Mouse (Mus musculus) midbrain, embryonic 15.5 days (tissue): ENCODE data around the gene Prkra. TPM values are rescaled to one million over a fixed set of nuclear protein-coding genes. Genes with fewer than 3 reads are reported as not detected.

Experiments
- ATAC-seq: fragments of 200-750 bp; cut with Nextera tagmentation; replicated peaks from 2 replicates; pipeline ENCODE4 v1.8.0; 2017; ENCODE audit warnings: moderate TSS enrichment
- H3K27ac ChIP-seq: fragments of 300-500 bp; sonication (generic); 2 replicates; pipeline ENCODE4 v1.5.1; 2015; ENCODE audit warnings: mild to moderate bottlenecking, inconsistent platforms
- H3K27me3 ChIP-seq: fragments of 300-500 bp; sonication (generic); replicated peaks from 2 replicates; pipeline ENCODE4 v1.6.1; 2015; ENCODE audit warnings: inconsistent platforms
- H3K36me3 ChIP-seq: fragments of 300-500 bp; sonication (generic); replicated peaks from 2 replicates; pipeline ENCODE4 v1.6.1; 2015; ENCODE audit warnings: inconsistent platforms
- H3K4me1 ChIP-seq: fragments of 300-500 bp; sonication (generic); 2 replicates; pipeline ENCODE4 v1.6.1; 2015; ENCODE audit warnings: inconsistent platforms
- H3K4me2 ChIP-seq: fragments of 300-500 bp; sonication (generic); 2 replicates; pipeline ENCODE4 v1.6.1; 2015; ENCODE audit warnings: inconsistent platforms, mild to moderate bottlenecking, moderate library complexity
- H3K4me3 ChIP-seq: fragments of 300-500 bp; sonication (generic); 2 replicates; pipeline ENCODE4 v1.5.1; 2015; ENCODE audit warnings: mild to moderate bottlenecking, inconsistent platforms
- H3K9ac ChIP-seq: fragments of 300-500 bp; sonication (generic); 2 replicates; pipeline ENCODE4 v1.6.1; 2015; ENCODE audit warnings: mild to moderate bottlenecking, inconsistent platforms
- H3K9me3 ChIP-seq: fragments of 300-500 bp; sonication (generic); 2 replicates; pipeline ENCODE4 v1.6.1; 2016; ENCODE audit warnings: inconsistent platforms
- WGBS: fragments of 180-500 bp; shearing (Covaris S2); methylation state at CpG from one replicate; pipeline ENCODE4 v1.1.7; 2015; ENCODE audit warnings: mixed read lengths; 5-methylcytosine and 5-hydroxymethylcytosine counted together
- polyA plus RNA-seq: library from polyadenylated mRNA; unstranded; fragments of >200 nt; fragmentation: Nextera tagmentation; extraction: Ambion mirVana; gene quantifications from 2 replicates; pipeline ENCODE4 v1.2.1, GENCODE M21; 2015

The Prkra gene
- polyA plus RNA-seq, 1 experiment from 2014 or later = 108 TPM

DNA sequence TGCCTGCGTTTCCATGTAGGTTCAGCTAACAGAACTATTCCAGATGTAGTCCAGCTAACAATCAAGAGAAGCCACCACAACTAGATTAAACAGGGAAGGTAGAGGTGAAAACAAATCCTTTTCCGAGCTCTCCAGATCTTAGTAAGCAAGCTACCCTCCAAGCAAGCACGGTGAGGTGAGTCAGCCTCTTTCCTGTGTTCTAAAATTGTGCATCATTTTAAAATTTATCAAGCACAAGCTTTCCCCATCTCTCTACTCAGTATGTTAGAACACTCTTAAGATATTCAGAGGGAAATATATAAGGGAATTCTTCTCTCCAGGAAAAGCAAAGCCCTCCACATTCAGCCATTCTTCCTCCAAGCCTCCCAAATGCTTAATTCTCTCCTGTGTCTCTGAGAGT is 41.1 kb downstream of the Prkra start:
- H3K36me3 ChIP-seq = no peaks in the 10 kb centered on the region
- WGBS = 86% methylated on average over 3 of the region's 3 CpGs
- H3K9me3 ChIP-seq = no peaks in the 10 kb centered on the region
- H3K27me3 ChIP-seq = no peaks in the 10 kb centered on the region
- no peak overlapping the region for H3K9ac ChIP-seq
- H3K4me1 ChIP-seq = no peaks in the 10 kb centered on the region
- H3K27ac ChIP-seq = no peak overlapping the region
- no peak overlapping the region for H3K4me2 ChIP-seq
- H3K4me3 ChIP-seq = no peak overlapping the region
- no peak for ATAC-seq

GRCm38 (mm10) chr2:76602256-76602655 is 45.6 kb downstream of the Prkra start:
- H3K4me1 ChIP-seq = no peaks in the 10 kb centered on the region
- WGBS = 96% methylated on average over 1 of the region's 1 CpGs

GRCm38 (mm10) chr2:76599214-76599613 is 48.6 kb downstream of the Prkra start:
- Histone ChIP-seq H3K9me3 (no peaks in the 10 kb centered on the region), H3K27ac (no peak overlapping the region), H3K9ac (no peak overlapping the region), H3K36me3 (peaks cover 6% of the 10 kb centered on the region; the same call in 1 of the 2 replicates), H3K4me1 (no peaks in the 10 kb centered on the region), H3K4me3 (no peak overlapping the region), H3K4me2 (no peak overlapping the region), H3K27me3 (no peaks in the 10 kb centered on the region)
- 78% methylated on average over 5 of the region's 5 CpGs for WGBS
- ATAC-seq = no peak

More at GRCm38 (mm10) chr2:76602256-76602655, 45.6 kb downstream of the Prkra start:
- Histone ChIP-seq H3K4me2 (no peak overlapping the region), H3K4me3 (no peak overlapping the region), H3K9me3 (no peaks in the 10 kb centered on the region), H3K27ac (no peak overlapping the region), H3K9ac (no peak overlapping the region), H3K36me3 (no peaks in the 10 kb centered on the region), H3K27me3 (no peaks in the 10 kb centered on the region)
- ATAC-seq = no peak

- H3K27ac ChIP-seq = no peak overlapping the region
- no peaks in the 10 kb centered on the region for H3K9me3 ChIP-seq
- H3K27me3 ChIP-seq = no peaks in the 10 kb centered on the region
- peaks cover 6% of the 10 kb centered on the region; the same call in 1 of the 2 replicates for H3K36me3 ChIP-seq
- H3K9ac ChIP-seq = no peak overlapping the region
- H3K4me1 ChIP-seq = no peaks in the 10 kb centered on the region
- ATAC-seq = no peak
- no peak overlapping the region for H3K4me3 ChIP-seq
- 88% methylated on average over 11 of the region's 11 CpGs for WGBS
- no peak overlapping the region for H3K4me2 ChIP-seq
Measured at GRCm38 (mm10) chr2:76597521-76597920, 50.3 kb downstream of the Prkra start.

- Histone ChIP-seq H3K27ac (no peak overlapping the region), H3K9me3 (no peaks in the 10 kb centered on the region), H3K4me2 (no peak overlapping the region), H3K27me3 (no peaks in the 10 kb centered on the region), H3K4me3 (no peak overlapping the region), H3K9ac (no peak overlapping the region), H3K36me3 (peaks cover 6% of the 10 kb centered on the region; the same call in 1 of the 2 replicates), H3K4me1 (no peaks in the 10 kb centered on the region)
- WGBS = 84% methylated on average over 3 of the region's 3 CpGs
- ATAC-seq = no peak
Measured at GRCm38 (mm10) chr2:76592401-76592924, 55.4 kb downstream of the Prkra start.

DNA sequence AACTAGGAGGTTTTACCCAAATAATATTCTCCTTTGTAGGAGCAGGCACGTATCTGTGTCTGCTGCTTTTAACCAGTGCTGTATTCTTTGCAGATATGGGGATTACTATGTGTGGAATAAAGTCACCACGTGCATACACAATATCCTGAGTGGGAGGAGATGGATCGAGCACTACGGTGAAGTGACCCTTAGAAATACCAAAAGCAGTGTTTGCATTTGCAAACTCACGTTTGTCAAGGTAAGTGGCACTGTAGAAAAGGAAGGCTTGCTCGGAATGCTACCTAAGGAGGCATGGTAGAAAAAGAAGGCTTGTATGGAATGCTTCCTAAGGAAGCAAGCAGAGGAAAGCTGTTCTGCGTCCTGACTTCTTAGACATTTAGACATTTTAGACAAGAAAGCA is 57.6 kb downstream of the Prkra start:
- no peaks in the 10 kb centered on the region for H3K27me3 ChIP-seq
- H3K4me3 ChIP-seq = no peak overlapping the region
- no peak overlapping the region for H3K4me2 ChIP-seq
- ATAC-seq = no peak
- no peak overlapping the region for H3K9ac ChIP-seq
- 90% methylated on average over 7 of the region's 7 CpGs for WGBS
- H3K27ac ChIP-seq = no peak overlapping the region
- no peaks in the 10 kb centered on the region for H3K9me3 ChIP-seq
- H3K4me1 ChIP-seq = no peaks in the 10 kb centered on the region
- peaks cover 5% of the 10 kb centered on the region; the same call in 1 of the 2 replicates for H3K36me3 ChIP-seq

DNA sequence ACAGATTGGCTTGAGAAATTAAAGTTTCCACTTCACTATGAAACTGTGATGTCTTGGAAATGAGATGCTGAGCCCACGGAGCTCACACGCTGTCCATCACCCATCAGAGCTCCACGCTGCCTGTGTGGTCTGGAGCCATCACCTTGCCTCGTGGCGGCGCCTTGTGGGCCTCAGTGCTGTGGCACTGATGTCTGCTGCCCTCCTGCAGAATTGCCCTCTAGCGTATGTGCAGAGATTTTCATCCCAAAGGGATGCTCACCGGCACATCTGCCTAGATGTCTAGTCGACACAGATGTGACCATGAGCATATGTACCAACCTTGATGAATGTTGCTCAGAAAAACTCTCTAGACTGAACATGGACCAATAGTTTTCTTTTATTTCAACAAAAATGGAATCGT is 60.9 kb downstream of the Prkra start:
- 75% methylated on average over 10 of the region's 10 CpGs for WGBS
- ATAC-seq = no peak
- peaks cover 8% of the 10 kb centered on the region; the same call in 1 of the 2 replicates for H3K36me3 ChIP-seq

GRCm38 (mm10) chr2:76585090-76585489 is 62.7 kb downstream of the Prkra start:
- H3K27ac ChIP-seq = no peak overlapping the region
- H3K4me2 ChIP-seq = no peak overlapping the region
- 93% methylated on average over 13 of the region's 13 CpGs for WGBS
- H3K9ac ChIP-seq = no peak overlapping the region
- no peaks in the 10 kb centered on the region for H3K4me1 ChIP-seq
- no peak for ATAC-seq
- no peak overlapping the region for H3K4me3 ChIP-seq
- H3K27me3 ChIP-seq = no peaks in the 10 kb centered on the region
- H3K9me3 ChIP-seq = no peaks in the 10 kb centered on the region
- H3K36me3 ChIP-seq = peaks cover 8% of the 10 kb centered on the region; the same call in 1 of the 2 replicates

More for the DNA sequence above, 60.9 kb downstream of the Prkra start:
- Histone ChIP-seq H3K9ac (no peak overlapping the region), H3K27me3 (no peaks in the 10 kb centered on the region), H3K27ac (no peak overlapping the region), H3K4me2 (no peak overlapping the region), H3K4me3 (no peak overlapping the region), H3K4me1 (no peaks in the 10 kb centered on the region), H3K9me3 (no peaks in the 10 kb centered on the region)

Other genes with a start within 250 kb of the Prkra start
- gene Osbpl6, start 241.5 kb downstream of the Prkra start, polyA plus RNA-seq = 21.8 and 24.7 TPM in 2 replicates
- gene Pjvk, start 461 bp upstream of the Prkra start, polyA plus RNA-seq = 0.65 and 0.93 TPM in 2 replicates
- gene Fkbp7, start 25.1 kb upstream of the Prkra start, polyA plus RNA-seq = 11.8 and 13.9 TPM in 2 replicates
- gene Plekha3, start 27.3 kb upstream of the Prkra start, polyA plus RNA-seq = 10.5 TPM in 2 replicates